Mouse (Mus musculus): ENCODE results near the gene Snd1. TPM values are rescaled to one million over a fixed set of nuclear protein-coding genes. Genes with fewer than 3 reads are reported as not detected.

Gene Snd1
- polyA plus RNA-seq, 1 experiment from 2014 or later = 138 TPM

GRCm38 (mm10) chr6:28640088-28640487 lies 165.1 kb downstream of the Snd1 start:
- 91% methylated on average over 5 of the region's 5 CpGs for WGBS
- H3K4me3 ChIP-seq = no peak overlapping the region
- no peak for DNase-seq (ENCODE audit: low spot score)
- H3K9me3 ChIP-seq (replicated peaks) = no peaks in the 10 kb centered on the region
- H3K4me1 ChIP-seq = no peaks in the 10 kb centered on the region
- H3K27me3 ChIP-seq (ENCODE audit: low read depth, poor library complexity, severe bottlenecking) = no peaks in the 10 kb centered on the region
- no peaks in the 10 kb centered on the region for H3K36me3 ChIP-seq
- no peak overlapping the region for H3K27ac ChIP-seq

GRCm38 (mm10) chr6:28642909-28643308 lies 168.0 kb downstream of the Snd1 start:
- no peak overlapping the region for H3K27ac ChIP-seq
- no peaks in the 10 kb centered on the region for H3K36me3 ChIP-seq
- H3K4me3 ChIP-seq = no peak overlapping the region
- no peak for DNase-seq (ENCODE audit: low spot score)
- 67% methylated on average over 2 of the region's 2 CpGs for WGBS
- H3K4me1 ChIP-seq = no peaks in the 10 kb centered on the region
- H3K9me3 ChIP-seq (replicated peaks) = no peaks in the 10 kb centered on the region
- H3K27me3 ChIP-seq (ENCODE audit: low read depth, poor library complexity, severe bottlenecking) = no peaks in the 10 kb centered on the region

GRCm38 (mm10) chr6:28645231-28645630 lies 170.3 kb downstream of the Snd1 start:
- Histone ChIP-seq H3K36me3 (no peaks in the 10 kb centered on the region), H3K27ac (no peak overlapping the region), H3K9me3 (replicated peaks) (no peaks in the 10 kb centered on the region), H3K4me3 (no peak overlapping the region), H3K4me1 (no peaks in the 10 kb centered on the region), H3K27me3 (ENCODE audit: low read depth, poor library complexity, severe bottlenecking) (no peaks in the 10 kb centered on the region)
- no peak for DNase-seq (ENCODE audit: low spot score)

GRCm38 (mm10) chr6:28656511-28656910 lies 181.6 kb downstream of the Snd1 start:
- Histone ChIP-seq H3K27me3 (ENCODE audit: low read depth, poor library complexity, severe bottlenecking) (no peaks in the 10 kb centered on the region), H3K9me3 (replicated peaks) (no peaks in the 10 kb centered on the region), H3K27ac (no peak overlapping the region), H3K4me3 (no peak overlapping the region), H3K4me1 (no peaks in the 10 kb centered on the region), H3K36me3 (peaks cover 3% of the 10 kb centered on the region; the same call in 1 of the 2 replicates)
- WGBS = 92% methylated on average over 5 of the region's 5 CpGs
- no peak for DNase-seq (ENCODE audit: low spot score)

GRCm38 (mm10) chr6:28663004-28663403 lies 188.1 kb downstream of the Snd1 start:
- no peak overlapping the region for H3K4me3 ChIP-seq
- no peaks in the 10 kb centered on the region for H3K36me3 ChIP-seq
- H3K9me3 ChIP-seq (replicated peaks) = no peaks in the 10 kb centered on the region
- no peak overlapping the region for H3K27ac ChIP-seq
- no peaks in the 10 kb centered on the region for H3K27me3 ChIP-seq (ENCODE audit: low read depth, poor library complexity, severe bottlenecking)
- H3K4me1 ChIP-seq = no peaks in the 10 kb centered on the region
- DNase-seq (ENCODE audit: low spot score) = no peak
- 89% methylated on average over 3 of the region's 3 CpGs for WGBS

- Histone ChIP-seq H3K27ac (no peak overlapping the region), H3K9me3 (replicated peaks) (no peaks in the 10 kb centered on the region), H3K27me3 (ENCODE audit: low read depth, poor library complexity, severe bottlenecking) (no peaks in the 10 kb centered on the region), H3K4me3 (no peak overlapping the region), H3K4me1 (no peaks in the 10 kb centered on the region), H3K36me3 (peaks cover 5% of the 10 kb centered on the region; the same call in 1 of the 2 replicates)
- 92% methylated on average over 5 of the region's 5 CpGs for WGBS
- no peak for DNase-seq (ENCODE audit: low spot score)
These were observed 188.7 kb downstream of the Snd1 start for GRCm38 (mm10) chr6:28663670-28664069.

- DNase-seq (ENCODE audit: low spot score) = no peak
- no peaks in the 10 kb centered on the region for H3K4me1 ChIP-seq
- no peaks in the 10 kb centered on the region for H3K9me3 ChIP-seq (replicated peaks)
- no peak overlapping the region for H3K27ac ChIP-seq
- no peak overlapping the region for H3K4me3 ChIP-seq
- peaks cover 12% of the 10 kb centered on the region for H3K36me3 ChIP-seq
- no peaks in the 10 kb centered on the region for H3K27me3 ChIP-seq (ENCODE audit: low read depth, poor library complexity, severe bottlenecking)
- 88% methylated on average over 3 of the region's 3 CpGs for WGBS
These were observed 189.8 kb downstream of the Snd1 start for GRCm38 (mm10) chr6:28664716-28665115.

- H3K36me3 ChIP-seq = peaks cover 12% of the 10 kb centered on the region
- H3K27me3 ChIP-seq (ENCODE audit: low read depth, poor library complexity, severe bottlenecking) = no peaks in the 10 kb centered on the region
- no peak overlapping the region for H3K4me3 ChIP-seq
- 95% methylated on average over 1 of the region's 1 CpGs for WGBS
- H3K9me3 ChIP-seq (replicated peaks) = no peaks in the 10 kb centered on the region
- no peaks in the 10 kb centered on the region for H3K4me1 ChIP-seq
- H3K27ac ChIP-seq = no peak overlapping the region
- no peak for DNase-seq (ENCODE audit: low spot score)
These were observed 192.6 kb downstream of the Snd1 start for GRCm38 (mm10) chr6:28667586-28667985.

- H3K4me3 ChIP-seq = no peak overlapping the region
- 95% methylated on average over 5 of the region's 5 CpGs for WGBS
- H3K27me3 ChIP-seq (ENCODE audit: low read depth, poor library complexity, severe bottlenecking) = no peaks in the 10 kb centered on the region
- no peak for DNase-seq (ENCODE audit: low spot score)
- no peaks in the 10 kb centered on the region for H3K4me1 ChIP-seq
- peaks cover 12% of the 10 kb centered on the region for H3K36me3 ChIP-seq
- no peaks in the 10 kb centered on the region for H3K9me3 ChIP-seq (replicated peaks)
- H3K27ac ChIP-seq = no peak overlapping the region
These were observed 194.3 kb downstream of the Snd1 start for GRCm38 (mm10) chr6:28669251-28669650.

GRCm38 (mm10) chr6:28672388-28672787 lies 197.4 kb downstream of the Snd1 start:
- Histone ChIP-seq H3K9me3 (replicated peaks) (no peaks in the 10 kb centered on the region), H3K27me3 (ENCODE audit: low read depth, poor library complexity, severe bottlenecking) (no peaks in the 10 kb centered on the region), H3K27ac (no peak overlapping the region), H3K4me1 (no peaks in the 10 kb centered on the region; the same call in 1 of the 2 replicates), H3K36me3 (peaks cover 12% of the 10 kb centered on the region), H3K4me3 (no peak overlapping the region)
- 80% methylated on average over 1 of the region's 1 CpGs for WGBS
- DNase-seq (ENCODE audit: low spot score) = no peak

GRCm38 (mm10) chr6:28674686-28675085 lies 199.7 kb downstream of the Snd1 start:
- Histone ChIP-seq H3K4me3 (no peak overlapping the region), H3K36me3 (no peaks in the 10 kb centered on the region; the same call in 1 of the 2 replicates), H3K27me3 (ENCODE audit: low read depth, poor library complexity, severe bottlenecking) (no peaks in the 10 kb centered on the region), H3K4me1 (no peaks in the 10 kb centered on the region; the same call in 1 of the 2 replicates), H3K27ac (no peak overlapping the region), H3K9me3 (replicated peaks) (no peaks in the 10 kb centered on the region)
- DNase-seq (ENCODE audit: low spot score) = no peak
- 100% methylated on average over 1 of the region's 1 CpGs for WGBS

GRCm38 (mm10) chr6:28678896-28679295 lies 204.0 kb downstream of the Snd1 start:
- H3K27ac ChIP-seq = no peak overlapping the region
- H3K4me1 ChIP-seq = no peaks in the 10 kb centered on the region; the same call in 1 of the 2 replicates
- no peaks in the 10 kb centered on the region for H3K27me3 ChIP-seq (ENCODE audit: low read depth, poor library complexity, severe bottlenecking)
- H3K9me3 ChIP-seq (replicated peaks) = no peaks in the 10 kb centered on the region
- DNase-seq (ENCODE audit: low spot score) = no peak
- no peaks in the 10 kb centered on the region for H3K36me3 ChIP-seq
- no peak overlapping the region for H3K4me3 ChIP-seq
- 94% methylated on average over 1 of the region's 1 CpGs for WGBS

- Histone ChIP-seq H3K4me1 (no peaks in the 10 kb centered on the region), H3K9me3 (replicated peaks) (no peaks in the 10 kb centered on the region), H3K36me3 (no peaks in the 10 kb centered on the region), H3K27ac (no peak overlapping the region), H3K4me3 (no peak overlapping the region), H3K27me3 (ENCODE audit: low read depth, poor library complexity, severe bottlenecking) (no peaks in the 10 kb centered on the region)
- 92% methylated on average over 4 of the region's 4 CpGs for WGBS
- no peak for DNase-seq (ENCODE audit: low spot score)
These were observed 205.6 kb downstream of the Snd1 start for GRCm38 (mm10) chr6:28680537-28680936.
